Mouse (Mus musculus): ENCODE data around the gene Mapkapk2.

DNA sequence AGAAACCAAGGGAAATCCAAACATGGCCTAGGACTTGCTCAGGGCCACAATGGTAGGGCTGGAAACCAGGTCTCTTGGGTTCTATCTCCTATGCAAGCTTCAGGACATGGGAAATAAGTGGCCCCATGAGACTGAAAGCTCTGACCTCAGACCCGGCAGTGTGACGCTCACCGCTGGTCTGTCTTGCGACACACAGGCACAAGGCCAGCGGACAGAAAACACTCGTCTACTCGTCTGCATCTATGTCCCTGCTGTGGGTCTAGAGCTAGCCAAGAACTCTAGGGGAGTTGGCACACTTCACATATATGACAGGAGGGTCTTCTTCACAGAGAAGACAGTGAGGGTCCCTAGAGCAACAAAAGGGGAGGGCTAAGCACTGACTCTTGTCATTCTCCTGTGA, 10.7 kb downstream of the Mapkapk2 start:
- TF ChIP-seq CTCF (IDR thresholded peaks at IDR 0.05; ENCODE audit: low read depth, low read length) (no peak), POLR2A (IDR thresholded peaks at IDR 0.05; ENCODE audit: borderline replicate concordance, low read depth, low read length) (no peak)

All from bone marrow macrophage, adult 2 months (primary cell).